ENCODE assay signal across 9 mouse cellular contexts in the genomic region with DNA sequence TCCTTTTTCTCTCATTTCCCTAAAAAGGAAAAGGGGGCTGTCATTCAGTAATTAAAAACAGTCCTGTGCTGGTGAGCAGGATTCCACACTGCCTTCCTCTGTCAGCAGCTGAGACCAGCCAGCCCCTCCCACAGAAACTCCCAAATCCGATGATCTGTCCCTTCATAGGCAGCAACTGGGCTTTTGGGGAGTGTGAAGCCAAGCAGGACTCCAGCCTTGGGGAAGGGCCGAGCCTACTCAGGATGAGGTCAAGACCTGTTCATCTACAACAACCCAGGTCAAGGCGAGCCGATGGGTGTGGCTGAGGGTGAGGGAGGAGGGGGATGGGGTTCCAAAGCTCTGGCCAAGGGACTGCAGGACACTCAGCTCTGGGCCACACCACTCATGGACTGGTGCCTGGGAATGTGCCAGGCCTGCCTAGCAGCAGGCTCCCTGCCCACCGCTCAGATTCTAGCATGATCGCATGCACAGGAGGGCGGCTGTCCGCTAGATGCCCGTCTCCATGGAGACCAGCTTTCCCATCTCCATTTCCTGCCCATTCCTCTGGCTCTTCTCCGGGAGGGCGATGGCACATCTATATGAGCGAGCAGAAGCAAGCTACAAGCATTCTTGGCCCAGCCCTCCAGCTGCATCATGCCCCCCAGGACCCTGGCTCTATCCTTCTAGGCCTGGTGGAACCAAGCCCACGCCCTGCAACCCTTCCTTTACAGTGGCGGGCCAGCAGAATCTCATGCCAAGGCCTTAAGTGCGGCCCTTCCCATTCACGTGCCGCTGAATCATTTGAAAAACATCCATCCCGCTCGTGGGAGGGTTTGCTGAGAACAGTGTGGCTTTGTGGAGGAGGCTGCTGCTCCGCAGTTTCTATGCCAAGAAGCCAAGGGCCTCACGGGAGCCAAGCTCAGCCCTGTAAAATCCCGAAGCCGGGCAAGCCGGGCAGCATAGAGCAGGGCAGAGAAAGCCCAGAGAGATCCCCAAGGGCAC. TPM values are rescaled to one million over a fixed set of nuclear protein-coding genes. Genes with fewer than 3 reads are reported as not detected.
A peak's percentile ranks its signal among the peaks of the same experiment; 100 is the strongest.
DNase-seq lines count a peak whose midpoint lies in the region; ATAC-seq and TF ChIP-seq lines count a peak whose summit lies in the region.
"Had no signal": no experiment of that assay in that cellular context is flagged by ENCODE, and none has a peak within 500 bp of the region (broad histone marks: within the 10 kb centered on the region; RNA-seq: fewer than 3 reads in every experiment).

No protein-coding gene starts in this region.

- DNase-seq in hindbrain, embryonic 10.5 days (ENCODE audit: low spot score): peak; percentile 25
- no peak for DNase-seq in hindbrain, embryonic 11.5 days (ENCODE audit: low spot score)
- DNase-seq in cerebellum, postnatal 36 days: peak; percentile 50 to 52
- DNase-seq in gastrocnemius, adult 2 months: peak; percentile 86
- peak; percentile 74 to 91 for DNase-seq in left cerebral cortex, adult 8-10 months (ENCODE audit: low spot score in 2 of 2)
- peak; percentile 96 for DNase-seq in midbrain, postnatal 0 days (ENCODE audit: low spot score)
- peak; percentile 11 for DNase-seq in yolk sac, embryonic 10.5 days (ENCODE audit: low spot score)

- H3K27me3 ChIP-seq in hindbrain, embryonic 10.5 days (ENCODE audit: insufficient read depth, poor library complexity, severe bottlenecking): no peaks in the 10 kb centered on the region
- no peaks in the 10 kb centered on the region for H3K27me3 ChIP-seq in hindbrain, embryonic 11.5 days (ENCODE audit: control insufficient read depth, insufficient read depth, low read length)
- no peaks in the 10 kb centered on the region for H3K27me3 ChIP-seq in hindbrain, embryonic 15.5 days
- H3K27me3 ChIP-seq in midbrain, postnatal 0 days (ENCODE audit: insufficient read depth, low read length): no peaks in the 10 kb centered on the region

- H3K4me3 ChIP-seq in hindbrain, embryonic 10.5 days: no peak overlapping the region
- H3K4me3 ChIP-seq in hindbrain, embryonic 11.5 days (ENCODE audit: low read depth, low read length): no peak overlapping the region
- peak overlapping the region; percentile 44 for H3K4me3 ChIP-seq in gastrocnemius, adult 2 months
- H3K4me3 ChIP-seq in hindbrain, embryonic 15.5 days: no peak overlapping the region
- H3K4me3 ChIP-seq in midbrain, postnatal 0 days (ENCODE audit: low read depth, low read length): no peak overlapping the region

- intact Hi-C loops in gastrocnemius, adult 2 months (cut with DNase I): no loop called here

- no peak for ATAC-seq in hindbrain, embryonic 11.5 days (ENCODE audit: low FRiP score)
- peak; percentile 93 for ATAC-seq in hindbrain, embryonic 15.5 days (ENCODE audit: low FRiP score, low read depth)
- ATAC-seq in midbrain, postnatal 0 days (ENCODE audit: low FRiP score): peak; percentile 82

- peak overlapping the region; percentile 59; the same call in 1 of the 2 replicates for H3K27ac ChIP-seq in hindbrain, embryonic 10.5 days
- no peak overlapping the region for H3K27ac ChIP-seq in hindbrain, embryonic 11.5 days (ENCODE audit: low read depth, low read length)
- peak overlapping the region; percentile 85 for H3K27ac ChIP-seq in gastrocnemius, adult 2 months
- H3K27ac ChIP-seq in hindbrain, embryonic 15.5 days (replicated peaks): peak overlapping the region; percentile 74
- peak overlapping the region; percentile 84 for H3K27ac ChIP-seq in midbrain, postnatal 0 days (ENCODE audit: low read depth, low read length)

- 81% methylated on average over 24 of the region's 24 CpGs for WGBS in hindbrain, embryonic 10.5 days
- 82% methylated on average over 24 of the region's 24 CpGs for WGBS in hindbrain, embryonic 11.5 days
- WGBS in hindbrain, embryonic 15.5 days: 38% methylated on average over 24 of the region's 24 CpGs
- 56% methylated on average over 24 of the region's 24 CpGs for WGBS in midbrain, postnatal 0 days

- no peak overlapping the region for H3K9ac ChIP-seq in hindbrain, embryonic 11.5 days (ENCODE audit: low read depth, low read length)
- H3K9ac ChIP-seq in hindbrain, embryonic 15.5 days: no peak overlapping the region
- 0 out of 2 replicates have a peak overlapping the region, but pooled peaks have one; percentile 13 for H3K9ac ChIP-seq in midbrain, postnatal 0 days (replicated peaks; ENCODE audit: low read length, poor library complexity, severe bottlenecking)

- H3K9me3 ChIP-seq in hindbrain, embryonic 10.5 days: peaks cover 3% of the 10 kb centered on the region; the same call in 1 of the 2 replicates
- H3K9me3 ChIP-seq in hindbrain, embryonic 11.5 days (ENCODE audit: control insufficient read depth, low read length): no peaks in the 10 kb centered on the region
- no peaks in the 10 kb centered on the region for H3K9me3 ChIP-seq in hindbrain, embryonic 15.5 days
- H3K9me3 ChIP-seq in midbrain, postnatal 0 days (ENCODE audit: low read length): no peaks in the 10 kb centered on the region

- peaks cover 42% of the 10 kb centered on the region for H3K4me1 ChIP-seq in hindbrain, embryonic 10.5 days (replicated peaks)
- no peaks in the 10 kb centered on the region for H3K4me1 ChIP-seq in hindbrain, embryonic 11.5 days (replicated peaks; ENCODE audit: control insufficient read depth, insufficient read depth, low read length)
- H3K4me1 ChIP-seq in hindbrain, embryonic 15.5 days (replicated peaks): peaks cover 39% of the 10 kb centered on the region
- H3K4me1 ChIP-seq in midbrain, postnatal 0 days (ENCODE audit: insufficient read depth, low read length): peaks cover 5% of the 10 kb centered on the region

- no peak for TF ChIP-seq CTCF in gastrocnemius, adult 2 months (IDR thresholded peaks at IDR 0.05)
- no peak for TF ChIP-seq CTCF in midbrain, postnatal 0 days (IDR thresholded peaks at IDR 0.05)

- H3K4me2 ChIP-seq in hindbrain, embryonic 11.5 days (replicated peaks; ENCODE audit: low read depth, low read length): no peak overlapping the region
- peak overlapping the region; percentile 24 for H3K4me2 ChIP-seq in hindbrain, embryonic 15.5 days
- peak overlapping the region; percentile 20; the same call in 1 of the 2 replicates for H3K4me2 ChIP-seq in midbrain, postnatal 0 days (ENCODE audit: low read depth, low read length, poor library complexity, severe bottlenecking)

- H3K36me3 ChIP-seq in hindbrain, embryonic 10.5 days: peaks cover 33% of the 10 kb centered on the region
- H3K36me3 ChIP-seq in hindbrain, embryonic 11.5 days (ENCODE audit: control insufficient read depth, insufficient read depth, low read length): no peaks in the 10 kb centered on the region
- no peaks in the 10 kb centered on the region for H3K36me3 ChIP-seq in hindbrain, embryonic 15.5 days
- no peaks in the 10 kb centered on the region for H3K36me3 ChIP-seq in midbrain, postnatal 0 days (ENCODE audit: insufficient read depth, low read length)

RNA-seq across cellular contexts. Expression of a gene that starts 15.0 kb away (rescaled TPM):
- 0.19 and 0.21 TPM in 2 replicates for polyA plus RNA-seq in hindbrain, embryonic 10.5 days (2016; fragmentation: Nextera tagmentation; extraction: Ambion mirVana)
- polyA plus RNA-seq in hindbrain, embryonic 11.5 days (2014; fragmentation: Nextera tagmentation; extraction: Ambion mirVana): 0.37 and 0.42 TPM in 2 replicates
- total RNA-seq in gastrocnemius, adult 2 months (2021): 1 to 10 TPM; 1.0 to 1.1 TPM
- 0.08 and 0.34 TPM in 2 replicates for polyA plus RNA-seq in hindbrain, embryonic 15.5 days (2015; fragmentation: Nextera tagmentation; extraction: Ambion mirVana)
- 1 to 10 TPM in 3 of 4 experiments, under 1 TPM in 1; 0.98 to 3.2 (median 1.5) TPM for total RNA-seq in left cerebral cortex, adult 8-10 months (2022)
- 0.16 and 0.71 TPM in 2 replicates for total RNA-seq in midbrain, postnatal 0 days (2014; rRNA removed)
- polyA plus RNA-seq in midbrain, postnatal 0 days (2015; fragmentation: Nextera tagmentation; extraction: Ambion mirVana): 0.13 and 0.22 TPM in 2 replicates
- polyA plus RNA-seq: large intestine, adult 2 months had no signal

RNA-seq across cellular contexts. Expression of a gene that starts 28.3 kb away (rescaled TPM):
- 28.6 and 36.3 TPM in 2 replicates for polyA plus RNA-seq in hindbrain, embryonic 10.5 days (2016; fragmentation: Nextera tagmentation; extraction: Ambion mirVana)
- polyA plus RNA-seq in hindbrain, embryonic 11.5 days (2014; fragmentation: Nextera tagmentation; extraction: Ambion mirVana): 39.5 and 41.2 TPM in 2 replicates
- total RNA-seq in gastrocnemius, adult 2 months (2021): 100 to 1,000 TPM in 1 of 2 experiments, 10 to 100 TPM in 1; 70.1 to 115 TPM
- polyA plus RNA-seq in hindbrain, embryonic 15.5 days (2015; fragmentation: Nextera tagmentation; extraction: Ambion mirVana): 83.4 and 91.2 TPM in 2 replicates
- total RNA-seq in left cerebral cortex, adult 8-10 months (2022): 100 to 1,000 TPM; 239 to 259 (median 249) TPM
- 212 and 217 TPM in 2 replicates for total RNA-seq in midbrain, postnatal 0 days (2014; rRNA removed)
- polyA plus RNA-seq in midbrain, postnatal 0 days (2015; fragmentation: Nextera tagmentation; extraction: Ambion mirVana): 129 and 140 TPM in 2 replicates

RNA-seq across cellular contexts. Expression of a gene that starts 37.2 kb away (rescaled TPM):
- 18.9 and 21.6 TPM in 2 replicates for polyA plus RNA-seq in hindbrain, embryonic 10.5 days (2016; fragmentation: Nextera tagmentation; extraction: Ambion mirVana)
- 9.8 and 9.9 TPM in 2 replicates for polyA plus RNA-seq in hindbrain, embryonic 11.5 days (2014; fragmentation: Nextera tagmentation; extraction: Ambion mirVana)
- total RNA-seq in gastrocnemius, adult 2 months (2021): 10 to 100 TPM; 15.7 to 17.4 TPM
- polyA plus RNA-seq in hindbrain, embryonic 15.5 days (2015; fragmentation: Nextera tagmentation; extraction: Ambion mirVana): 16.8 and 19.8 TPM in 2 replicates
- 10 to 100 TPM; 29.6 to 33.3 (median 30.1) TPM for total RNA-seq in left cerebral cortex, adult 8-10 months (2022)
- total RNA-seq in midbrain, postnatal 0 days (2014; rRNA removed): 13.7 and 20.4 TPM in 2 replicates
- 10.6 and 13.1 TPM in 2 replicates for polyA plus RNA-seq in midbrain, postnatal 0 days (2015; fragmentation: Nextera tagmentation; extraction: Ambion mirVana)
